Mouse (Mus musculus) left cerebral cortex, adult 8-10 months (tissue): ENCODE measurements around the gene Skint5. TPM values are rescaled to one million over a fixed set of nuclear protein-coding genes. Genes with fewer than 3 reads are reported as not detected.
"Not testable (repeated sequence)": the region's sequence is repeated elsewhere in the genome, so short reads cannot be mapped to it uniquely, and the experiment has no call there.

Experiments
- DNase-seq, 2 experiments: peaks; one replicate each; pipeline ENCODE4 v3.0.0; 2022; ENCODE audit warnings: low spot score in 2 of 2
- total RNA-seq, 4 experiments: library from RNA; stranded (reverse); gene quantifications; 2 replicates each; pipeline ENCODE4 v1.2.4; 2022

The Skint5 gene
- total RNA-seq, result not detected

- no peak for DNase-seq
Observed at GRCm38 (mm10) chr4:113999403-113999802, at the start of gene Skint5. Skint5 (minus strand) TSS chr4:113999503.

GRCm38 (mm10) chr4:113957343-113957742 lies 42.0 kb downstream of the Skint5 start:
- no peak for DNase-seq

DNA sequence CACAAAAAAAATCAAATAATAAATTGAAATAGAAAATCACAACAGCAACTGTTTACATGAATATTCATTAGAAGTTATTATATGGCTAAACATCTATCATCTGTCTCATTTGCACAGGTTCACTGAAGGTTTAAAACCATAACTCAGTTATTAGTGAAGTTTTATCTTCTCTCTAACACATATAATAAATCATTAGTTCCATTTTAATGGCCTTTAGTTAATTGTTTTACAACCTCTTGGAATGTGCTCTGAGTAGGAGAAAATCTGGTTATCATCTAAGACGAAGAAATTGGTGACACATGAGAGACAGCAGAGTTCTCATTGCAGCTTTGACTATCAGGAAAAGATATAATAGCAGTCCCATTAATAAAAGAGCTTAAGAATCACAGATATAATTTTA lies 235.1 kb downstream of the Skint5 start:
- DNase-seq, result no peak

DNA sequence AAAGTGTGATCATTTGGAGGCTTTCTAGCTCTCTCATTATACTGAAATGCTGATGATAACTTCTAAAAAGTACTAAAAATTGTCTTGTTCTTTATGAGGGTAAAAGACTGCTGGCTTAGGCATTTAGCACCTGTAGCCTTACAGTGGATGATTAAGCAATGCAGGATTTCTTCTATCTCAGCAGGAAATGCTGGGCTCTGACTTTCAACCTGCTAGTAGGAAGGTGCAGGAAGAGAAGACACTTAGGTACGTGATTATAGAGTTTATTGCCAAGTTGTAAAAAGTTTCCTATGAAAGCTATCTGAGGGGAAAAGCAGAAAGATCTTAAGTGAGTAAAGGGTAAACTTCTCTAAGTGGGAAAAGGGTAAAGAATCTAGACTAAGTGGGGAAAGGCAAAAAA lies 235.6 kb downstream of the Skint5 start:
- DNase-seq, result no peak

DNA sequence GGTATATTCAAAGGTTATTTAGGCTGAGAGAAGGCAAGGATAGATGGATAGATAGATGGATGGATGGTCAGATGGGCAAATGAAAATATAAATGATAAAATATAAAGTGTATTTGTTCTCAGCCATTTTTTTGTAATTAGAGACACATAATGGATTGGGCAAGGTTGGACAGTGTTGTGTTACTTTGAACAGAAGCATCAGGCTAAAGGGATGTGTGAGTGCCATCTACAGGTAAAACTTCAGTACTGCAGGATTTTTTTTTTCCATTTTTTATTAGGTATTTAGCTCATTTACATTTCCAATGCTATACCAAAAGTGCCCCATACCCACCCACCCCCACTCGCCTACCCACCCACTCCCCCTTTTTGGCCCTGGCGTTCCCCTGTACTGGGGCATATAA lies 551.1 kb downstream of the Skint5 start:
- not testable (repeated sequence) for DNase-seq

Other genes with a start within 250 kb of the Skint5 start
- not detected for gene Skint11, start 163.9 kb upstream of the Skint5 start, total RNA-seq